Mouse (Mus musculus): ENCODE measurements at regions not wholly inside any gene's neighbourhood (a gene's known extent, or its start where the extent isn't known, plus 50 kb on each side); places are given as distances from the start of the nearest gene placed in this dataset.

DNA sequence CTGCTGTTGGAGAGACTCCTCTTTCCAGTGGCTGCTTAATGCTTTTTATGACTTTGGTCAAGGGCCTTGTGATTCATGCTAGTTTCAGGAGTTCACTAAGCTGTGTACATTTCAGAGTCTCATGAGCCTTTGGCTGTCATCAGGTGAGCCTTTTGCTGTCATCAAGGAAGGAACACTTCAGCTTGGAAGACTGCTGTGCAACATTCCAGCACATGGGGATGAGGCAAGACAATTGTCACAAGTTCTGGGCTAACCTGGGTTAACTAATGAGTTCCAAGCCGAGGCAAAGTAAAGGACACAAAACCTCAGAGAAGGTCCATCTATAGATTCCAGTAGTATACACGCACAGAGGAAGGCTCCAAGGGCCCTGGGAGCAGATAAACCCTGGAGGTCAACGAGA lies 124.8 kb upstream of the Eef2kmt start:
- DNase-seq (ENCODE audit: low read depth) = no peak

DNA sequence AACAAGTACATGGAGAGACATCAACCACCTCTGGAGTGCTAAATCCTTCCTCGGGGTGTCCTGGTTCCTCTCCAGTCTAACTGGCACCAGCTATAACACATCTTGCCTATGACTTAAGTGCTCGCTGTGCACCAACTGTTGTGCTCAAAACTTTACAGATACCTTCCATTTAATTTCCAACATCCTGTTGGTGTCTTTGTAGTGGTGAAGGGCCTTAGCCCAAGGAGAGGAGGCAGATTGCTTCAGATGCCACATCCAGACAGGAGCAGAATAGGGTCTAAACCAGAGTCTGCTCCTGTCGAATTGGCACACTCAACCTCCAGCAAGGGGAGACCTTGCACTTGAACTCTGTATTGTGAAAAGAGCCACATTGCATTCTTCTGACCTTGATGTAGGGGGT lies 121.2 kb upstream of the Eef2kmt start:
- no peak for DNase-seq (ENCODE audit: low read depth)

DNA sequence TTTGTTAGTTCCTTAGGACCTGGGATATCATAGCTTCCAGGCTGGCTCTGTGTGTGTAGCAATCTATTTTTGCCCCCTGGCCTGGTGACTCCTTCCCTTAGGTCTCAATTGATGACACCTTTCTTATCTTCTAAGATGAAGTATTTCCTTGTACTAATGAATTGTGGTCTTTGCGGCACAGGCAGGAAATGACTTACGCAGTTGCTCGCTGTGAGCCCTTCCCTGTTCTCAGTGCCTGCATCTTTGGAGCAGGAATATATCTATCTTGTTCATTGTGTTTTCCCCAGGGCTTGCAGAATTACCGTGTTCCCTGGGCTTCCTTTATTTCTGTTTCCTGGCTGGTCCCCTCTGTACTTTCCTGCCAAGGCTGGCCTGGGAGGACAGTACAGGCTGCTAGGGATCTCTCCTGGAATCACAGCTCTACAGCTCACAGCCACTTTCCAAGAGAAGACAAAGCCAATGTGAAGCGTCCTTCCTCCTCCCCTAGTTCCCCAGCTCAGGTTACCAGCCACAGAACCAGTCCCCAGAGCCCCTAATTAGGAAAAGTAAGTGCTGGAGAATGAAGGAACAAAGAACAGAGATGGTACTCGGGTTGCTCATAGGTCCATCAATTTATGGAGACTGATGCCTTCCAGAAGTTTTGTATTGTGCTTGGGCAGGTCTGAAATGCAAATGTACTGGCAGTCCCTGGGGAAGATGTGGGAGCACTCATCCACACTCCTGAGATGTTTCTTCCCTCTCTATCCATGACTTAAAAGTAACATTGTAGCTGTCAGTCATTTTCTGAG lies 119.2 kb upstream of the Eef2kmt start:
- DNase-seq (ENCODE audit: low read depth) = no peak

DNA sequence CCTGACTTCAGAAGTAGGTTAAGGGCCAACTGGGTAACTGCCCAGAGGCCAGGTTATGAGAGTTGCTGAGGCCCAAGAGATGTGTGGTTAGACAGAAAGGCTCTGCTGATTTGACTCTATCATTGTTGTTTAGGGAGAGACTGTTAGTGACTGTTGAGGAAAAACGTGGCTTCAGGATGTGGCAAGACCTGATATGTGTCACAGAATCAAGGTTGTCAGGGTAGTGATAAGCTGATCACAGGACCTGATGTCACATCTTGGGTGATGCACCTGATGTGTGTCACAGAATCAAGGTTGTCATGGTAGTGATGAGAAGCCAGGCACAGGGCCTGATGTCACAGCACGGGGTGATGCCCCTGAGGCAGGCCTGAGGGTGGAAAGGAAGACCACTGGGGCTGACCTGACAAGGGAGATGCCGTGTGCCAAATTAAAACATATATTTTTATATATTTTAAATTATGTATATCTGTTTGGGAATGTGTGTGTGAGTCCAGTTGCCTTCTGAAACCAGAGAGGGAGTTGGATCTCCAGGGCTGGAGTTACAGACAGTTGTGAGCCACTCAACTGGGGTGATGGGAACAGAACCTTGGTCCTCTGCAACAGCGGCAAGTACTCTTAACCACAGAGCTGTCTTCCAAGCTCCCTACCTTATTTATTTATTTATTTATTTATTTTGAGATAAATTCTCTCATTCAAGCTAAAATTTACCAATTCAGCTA lies 115.6 kb upstream of the Eef2kmt start:
- no peak for DNase-seq (ENCODE audit: low read depth)

DNA sequence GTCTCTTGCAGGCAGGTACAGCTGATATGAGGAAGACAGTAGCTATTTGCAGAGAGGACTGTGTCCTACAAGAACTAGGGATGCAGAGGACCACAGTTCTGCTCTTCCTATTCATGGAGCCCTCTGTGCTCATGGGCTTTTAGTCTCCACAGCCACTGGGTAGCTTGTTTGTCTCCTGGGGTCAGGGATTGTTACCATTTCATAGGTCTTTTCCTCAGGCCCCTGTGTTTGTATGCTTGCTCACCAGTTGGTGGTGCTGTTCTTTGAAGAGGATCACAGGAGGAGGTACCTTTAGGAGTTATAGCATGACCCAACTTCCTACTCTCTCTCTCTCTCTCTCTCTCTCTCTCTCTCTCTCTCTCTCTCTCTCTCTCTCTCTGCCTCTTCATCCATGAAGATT lies 114.7 kb upstream of the Eef2kmt start:
- DNase-seq (ENCODE audit: low read depth) = no peak

DNA sequence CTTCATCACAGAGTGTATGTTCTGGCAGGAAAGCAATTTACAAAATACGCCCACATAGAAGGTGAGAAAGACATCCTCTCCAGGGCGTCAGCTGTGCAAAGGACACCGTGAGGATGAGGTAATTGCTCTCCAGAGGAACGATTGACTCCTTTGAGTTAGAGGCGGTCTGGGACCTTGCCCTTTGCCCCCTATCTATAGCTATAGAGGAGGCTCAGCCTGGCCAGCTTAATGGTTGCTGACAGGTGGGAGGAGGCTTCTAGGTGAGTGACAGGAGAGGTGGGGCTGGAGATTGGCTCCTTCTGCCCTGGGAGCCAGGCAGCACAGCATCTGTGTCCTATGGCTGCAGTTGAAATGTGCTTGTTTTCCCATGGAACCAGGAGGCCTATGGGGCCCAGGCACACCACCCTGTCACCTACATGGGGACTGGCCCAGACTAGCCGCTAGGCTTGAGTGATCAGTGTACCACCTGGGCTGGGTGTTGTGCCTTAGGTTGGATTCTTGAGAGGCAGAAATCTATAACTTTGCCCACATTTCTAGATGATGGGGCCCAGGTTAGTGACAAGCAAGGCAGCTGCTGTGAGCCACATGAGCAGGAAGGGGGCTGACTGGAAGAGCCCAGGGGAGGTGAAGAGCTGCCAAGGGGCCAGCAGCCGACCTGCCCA lies 113.2 kb upstream of the Eef2kmt start:
- DNase-seq (ENCODE audit: low read depth) = no peak

DNA sequence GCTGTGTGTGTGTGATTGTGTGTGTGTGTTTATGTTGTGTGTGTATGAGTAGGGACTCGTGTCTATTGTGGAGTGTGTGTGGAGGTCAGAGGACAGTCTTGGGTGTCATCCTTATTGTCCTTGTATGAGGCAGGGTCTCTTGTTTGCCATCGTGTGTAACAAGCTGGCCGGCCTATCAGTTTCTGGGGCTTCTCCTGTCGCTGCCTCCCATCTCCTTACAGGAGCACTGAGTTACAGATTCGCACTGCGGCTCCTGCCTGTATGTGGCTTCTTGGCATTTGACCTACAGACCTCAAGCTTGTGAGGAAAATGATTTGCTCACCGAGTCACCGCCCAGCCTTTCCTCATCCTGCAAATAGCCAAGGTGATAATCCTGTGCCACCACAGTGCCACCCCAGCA lies 112.6 kb upstream of the Eef2kmt start:
- no peak for DNase-seq (ENCODE audit: low read depth)

DNA sequence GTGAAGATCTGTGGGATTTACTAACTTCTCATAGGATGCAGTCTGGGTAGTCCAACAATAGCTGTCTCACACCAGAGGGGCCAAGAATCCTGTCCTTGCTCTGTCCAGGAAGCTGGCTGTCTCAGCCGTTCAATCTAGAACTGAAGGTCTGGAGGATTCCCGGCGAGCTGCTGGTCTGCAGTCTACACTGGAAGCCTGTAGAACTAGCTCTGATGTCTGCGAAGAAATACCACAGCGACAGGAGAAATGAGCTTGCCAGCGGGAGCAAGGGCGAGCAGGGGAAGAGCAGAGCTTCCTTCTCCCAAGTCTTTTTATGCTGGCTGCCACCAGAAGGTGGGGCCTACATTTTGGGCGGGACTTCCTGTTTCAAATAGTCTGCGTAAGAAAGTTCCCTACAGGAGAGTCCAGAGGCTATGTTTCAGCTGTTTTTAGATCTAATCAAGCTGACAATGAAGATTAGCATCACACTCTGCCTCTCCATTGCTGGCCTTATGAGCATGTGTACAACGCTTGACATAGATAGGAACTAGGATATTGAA lies 111.9 kb upstream of the Eef2kmt start:
- DNase-seq (ENCODE audit: low read depth) = no peak

DNA sequence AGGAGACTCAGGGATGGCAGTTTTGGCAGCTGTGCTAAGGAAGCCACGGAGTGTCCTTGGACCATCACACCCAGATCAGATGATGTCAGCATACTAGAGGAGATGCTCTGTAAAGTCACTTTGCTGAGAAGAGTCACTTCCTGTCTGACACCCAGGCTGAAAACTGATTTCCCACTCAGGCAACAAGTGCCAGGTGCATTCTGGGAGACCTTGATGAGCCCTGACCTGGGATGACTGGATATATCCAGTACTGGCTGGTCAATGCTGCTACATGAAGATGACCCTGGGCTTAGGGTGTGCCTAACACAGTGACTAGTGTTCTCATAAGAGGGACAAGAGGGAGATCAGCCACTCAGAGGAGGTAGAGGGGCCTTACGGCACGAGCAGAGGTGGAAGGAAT lies 110.2 kb upstream of the Eef2kmt start:
- no peak for DNase-seq (ENCODE audit: low read depth)

DNA sequence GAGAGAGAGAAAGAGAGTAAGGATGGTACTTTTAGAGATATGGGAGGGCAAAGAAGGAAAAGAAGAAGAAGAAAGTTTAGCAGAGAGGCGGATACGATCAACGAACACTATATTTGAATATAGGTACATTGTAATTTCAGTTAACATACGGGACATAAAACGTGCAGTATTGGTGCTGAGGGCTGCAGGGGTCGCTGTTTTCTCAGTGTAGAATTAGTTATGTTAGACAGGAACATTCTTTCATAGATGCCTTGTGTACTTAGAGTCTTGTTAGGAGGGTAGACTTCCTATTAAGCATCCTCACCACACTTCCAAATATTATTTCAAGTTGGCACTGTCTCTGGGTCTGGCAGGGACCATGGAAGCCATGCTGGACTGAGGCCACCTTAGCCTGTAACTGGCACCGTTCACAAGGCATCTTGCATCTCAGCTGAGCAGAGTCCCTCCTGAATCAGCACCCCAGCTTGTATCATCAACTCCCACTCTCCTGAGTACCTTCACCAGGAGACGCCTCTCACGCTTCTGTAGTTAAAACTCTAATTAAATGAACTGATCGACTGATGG lies 107.3 kb upstream of the Eef2kmt start:
- DNase-seq (ENCODE audit: low read depth) = no peak

DNA sequence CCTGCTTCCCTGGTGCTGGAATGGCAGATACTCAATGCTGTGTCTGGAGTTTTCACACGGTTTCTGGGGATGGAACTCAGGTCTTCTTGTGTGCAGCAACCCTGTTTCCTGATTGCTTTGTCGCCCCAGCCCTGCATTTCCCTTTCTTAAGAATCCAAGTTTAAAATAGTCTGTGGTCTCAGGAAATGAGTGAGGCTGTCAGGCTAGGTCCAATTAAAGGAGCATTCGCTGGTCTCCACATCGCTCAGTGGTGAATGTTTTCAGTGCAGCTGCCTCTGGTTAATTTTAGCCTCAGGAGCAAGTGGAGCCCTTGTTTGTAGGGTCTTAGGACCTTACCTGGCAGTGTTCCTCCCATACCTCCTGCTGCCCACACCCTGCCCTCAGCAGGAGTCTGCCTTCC lies 103.4 kb upstream of the Eef2kmt start:
- no peak for DNase-seq (ENCODE audit: low read depth)

DNA sequence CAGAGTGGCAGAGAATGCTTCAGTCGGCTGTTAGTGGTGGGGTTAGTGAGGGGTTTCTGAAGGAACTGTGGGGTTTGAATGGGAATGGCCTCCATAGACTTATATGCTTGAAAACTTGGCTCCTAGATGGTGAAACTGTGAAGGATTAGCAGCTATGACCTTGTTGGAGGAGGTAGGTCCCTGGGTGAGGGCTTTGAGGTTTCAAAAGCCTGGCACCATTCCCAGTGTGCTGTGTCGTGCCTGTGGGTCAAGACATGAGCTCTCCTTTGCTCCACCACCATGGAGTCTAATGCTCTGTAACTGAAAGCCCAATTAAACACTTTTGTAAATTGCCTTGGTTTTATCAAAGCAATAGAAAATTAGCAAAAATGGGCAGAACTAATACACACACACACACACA lies 98.1 kb upstream of the Eef2kmt start:
- DNase-seq (ENCODE audit: low read depth) = no peak

DNA sequence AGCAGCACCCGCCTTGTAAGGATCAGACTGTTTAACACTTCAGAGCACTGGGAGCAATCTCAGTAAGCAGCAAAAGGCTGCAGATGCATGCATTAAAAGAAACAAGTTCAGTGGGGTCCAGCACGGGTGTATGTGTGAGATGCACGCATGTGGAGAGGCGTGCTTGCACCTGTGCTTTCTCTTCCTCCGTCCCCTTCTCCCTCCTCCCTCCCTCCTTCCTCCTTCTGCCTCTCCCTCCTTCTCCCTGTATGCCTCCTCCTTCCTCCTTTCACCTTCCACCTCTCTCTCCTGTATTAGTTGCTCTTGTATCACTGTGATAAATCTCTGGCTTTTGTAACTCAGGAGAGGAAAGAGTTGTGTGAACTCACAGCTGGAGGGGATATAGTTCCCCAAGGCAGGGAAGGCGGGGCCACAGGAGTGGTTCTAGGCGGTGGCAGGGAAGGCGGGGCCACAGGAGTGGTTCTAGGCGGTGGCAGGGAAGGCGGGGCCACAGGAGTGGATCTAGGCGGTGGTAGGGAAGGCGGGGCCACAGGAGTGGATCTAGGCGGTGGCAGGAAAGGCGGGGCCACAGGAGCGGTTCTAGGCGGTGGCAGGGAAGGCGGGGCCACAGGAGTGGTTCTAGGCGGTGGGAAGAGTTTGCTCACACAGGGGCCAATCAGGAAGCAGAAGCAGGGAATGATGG lies 96.2 kb upstream of the Eef2kmt start:
- DNase-seq (ENCODE audit: low read depth) = no peak

DNA sequence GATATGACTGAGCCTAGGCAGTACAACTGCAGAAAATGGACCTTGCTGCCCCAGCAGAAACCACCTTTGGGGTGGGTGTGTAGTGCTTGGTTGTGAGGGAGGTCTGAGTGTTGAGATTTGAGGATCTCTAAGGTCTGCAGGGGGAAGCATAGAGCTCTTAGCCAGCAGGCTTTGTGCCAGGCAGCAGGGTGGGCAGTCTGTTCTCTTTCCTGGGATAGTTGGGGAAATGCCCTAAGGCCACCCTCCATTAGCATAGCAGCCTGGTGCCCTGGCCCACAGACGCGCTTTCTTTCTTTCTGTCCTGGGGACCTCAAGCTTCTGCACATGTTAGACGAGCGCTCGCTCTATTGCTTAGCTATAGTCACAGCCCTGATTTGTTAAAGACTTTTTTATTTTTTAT lies 91.4 kb upstream of the Eef2kmt start:
- DNase-seq (ENCODE audit: low read depth) = no peak

DNA sequence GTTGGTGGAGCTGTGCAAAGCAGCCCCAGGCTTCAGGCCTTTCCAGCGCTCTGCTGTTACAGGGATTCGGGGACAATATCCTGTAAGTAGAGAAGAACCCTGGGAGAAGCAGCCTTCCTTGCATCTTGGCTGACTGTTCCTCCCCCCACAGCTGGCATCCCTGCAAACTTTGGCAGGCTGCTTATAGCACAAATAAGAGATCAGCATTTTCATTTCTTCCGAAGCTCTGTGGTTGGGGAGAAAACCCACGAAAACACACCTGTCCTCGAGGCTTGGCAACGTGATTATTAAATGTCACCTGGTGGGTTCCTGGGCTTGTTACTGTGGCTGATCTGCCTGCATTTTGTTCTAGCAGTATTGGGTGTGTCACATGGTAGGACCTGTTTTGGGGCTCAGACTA lies 86.5 kb upstream of the Eef2kmt start:
- no peak for DNase-seq (ENCODE audit: low read depth)

DNA sequence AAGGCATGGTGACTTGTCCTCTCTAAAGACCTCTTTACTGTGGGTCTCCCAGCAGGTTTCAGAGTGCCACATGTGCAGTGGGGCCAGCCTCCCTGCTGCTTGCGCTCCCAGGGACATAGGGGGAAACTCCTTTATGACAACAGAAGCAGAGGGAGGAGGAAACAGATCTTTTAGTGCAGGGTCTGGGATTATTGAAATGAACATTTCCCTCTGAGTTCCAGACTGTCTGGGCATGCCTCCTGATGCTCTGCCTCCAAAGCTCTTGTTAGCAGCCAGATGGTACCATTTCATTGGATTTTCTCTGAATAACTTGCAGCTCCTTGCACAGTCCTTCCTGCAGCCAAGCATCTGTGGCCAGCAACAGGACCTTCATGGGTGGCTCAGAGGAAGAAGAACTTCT lies 60.5 kb upstream of the Eef2kmt start:
- no peak for DNase-seq (ENCODE audit: low read depth)

DNA sequence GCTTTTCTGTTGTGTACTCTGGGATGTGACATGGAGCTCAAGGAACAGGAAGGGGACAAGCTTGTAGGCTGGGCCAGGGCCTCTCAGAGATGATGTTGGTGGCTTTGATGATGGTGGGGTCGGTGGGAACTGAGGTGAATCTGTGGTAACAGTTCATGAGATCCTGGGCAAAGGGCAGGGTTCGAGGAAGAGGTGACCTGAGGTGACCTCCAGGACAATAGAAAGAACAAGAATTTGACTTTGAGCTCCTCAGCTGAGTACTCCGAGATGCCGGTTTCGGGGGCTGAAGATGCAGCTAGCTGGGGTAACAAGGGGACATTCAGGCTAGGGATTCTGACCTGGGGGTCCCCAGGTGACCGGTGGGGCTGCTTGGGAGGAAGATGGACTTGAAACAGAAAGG lies 57.5 kb upstream of the Eef2kmt start:
- no peak for DNase-seq (ENCODE audit: low read depth)

DNA sequence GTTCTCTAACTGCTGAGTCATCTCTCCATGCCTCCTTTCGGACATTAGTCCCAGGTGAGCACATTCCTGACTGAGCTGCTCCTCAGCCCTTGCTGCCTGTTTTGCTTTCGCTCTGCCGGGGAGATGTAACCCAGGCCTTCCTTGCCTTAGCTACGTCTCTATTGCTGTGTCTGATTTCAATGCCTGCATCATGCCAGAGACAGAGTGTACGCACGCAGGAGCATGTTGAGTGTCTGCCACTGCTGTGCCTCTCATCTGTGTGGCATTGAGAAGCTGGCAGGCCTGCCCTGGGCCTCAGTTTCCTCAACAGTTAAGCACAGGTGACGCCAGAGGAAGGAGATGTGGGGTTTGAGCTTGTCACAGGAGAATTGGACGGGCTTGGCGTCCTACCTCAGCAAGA lies 55.7 kb upstream of the Eef2kmt start:
- no peak for DNase-seq (ENCODE audit: low read depth)

DNA sequence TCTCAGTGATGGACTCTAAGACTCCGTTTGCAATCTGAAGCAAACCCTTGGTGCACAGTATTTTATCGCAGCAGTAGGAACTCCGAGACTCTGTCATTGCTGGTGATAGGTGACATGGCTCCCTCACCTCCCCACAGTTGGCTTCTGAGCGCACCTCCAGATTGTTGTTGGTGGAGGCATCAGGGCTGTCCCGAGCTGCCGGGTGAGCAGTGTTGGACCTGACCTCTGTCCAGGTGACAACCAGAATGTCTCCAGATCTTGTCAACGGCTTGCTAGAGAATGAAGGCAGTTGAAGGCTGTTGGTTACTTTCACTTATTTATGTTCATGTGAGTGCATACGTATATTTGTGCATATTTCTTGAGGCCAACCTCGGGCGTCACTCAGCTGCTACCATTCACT lies 55.0 kb upstream of the Eef2kmt start:
- no peak for DNase-seq (ENCODE audit: low read depth)

DNA sequence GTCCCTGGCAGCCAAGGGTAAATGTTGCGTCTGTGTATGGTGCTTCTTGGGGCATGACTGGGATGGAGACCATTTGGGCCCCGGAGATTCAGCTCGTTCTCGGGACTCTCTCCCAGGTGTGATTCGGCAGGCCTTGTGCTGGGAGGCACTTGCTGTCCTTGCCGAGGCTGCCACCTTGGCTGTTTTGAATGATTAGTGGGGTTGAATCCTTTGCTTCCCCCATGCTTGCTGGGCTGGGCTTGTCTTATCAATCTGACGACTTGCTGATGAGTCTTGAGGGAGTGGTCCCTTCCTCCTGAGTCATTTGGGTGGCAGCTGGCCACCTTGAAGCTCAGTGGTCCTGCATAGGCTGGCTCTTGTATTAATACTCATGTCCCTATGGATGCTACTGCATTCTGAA lies 52.0 kb upstream of the Eef2kmt start:
- no peak for DNase-seq (ENCODE audit: low read depth)

DNA sequence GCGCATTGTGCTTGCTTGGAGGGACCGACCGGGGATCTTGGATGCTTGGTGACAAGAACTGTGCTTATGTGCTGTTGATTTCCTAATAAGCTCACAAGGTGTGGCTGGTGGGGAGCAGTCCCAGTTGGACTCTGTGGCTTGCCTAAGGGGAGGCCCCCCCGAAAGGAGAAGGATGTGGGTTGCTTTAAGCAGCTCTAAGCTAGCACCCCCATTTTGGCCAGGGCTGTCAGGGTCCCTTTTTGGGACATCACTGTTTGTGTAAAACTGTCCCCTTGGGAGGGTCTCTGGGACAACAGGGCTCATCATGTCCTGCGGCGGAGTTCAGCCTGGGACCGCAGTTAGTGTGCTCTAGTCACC lies 51.4 kb upstream of the Eef2kmt start:
- no peak for DNase-seq (ENCODE audit: low read depth)

DNA sequence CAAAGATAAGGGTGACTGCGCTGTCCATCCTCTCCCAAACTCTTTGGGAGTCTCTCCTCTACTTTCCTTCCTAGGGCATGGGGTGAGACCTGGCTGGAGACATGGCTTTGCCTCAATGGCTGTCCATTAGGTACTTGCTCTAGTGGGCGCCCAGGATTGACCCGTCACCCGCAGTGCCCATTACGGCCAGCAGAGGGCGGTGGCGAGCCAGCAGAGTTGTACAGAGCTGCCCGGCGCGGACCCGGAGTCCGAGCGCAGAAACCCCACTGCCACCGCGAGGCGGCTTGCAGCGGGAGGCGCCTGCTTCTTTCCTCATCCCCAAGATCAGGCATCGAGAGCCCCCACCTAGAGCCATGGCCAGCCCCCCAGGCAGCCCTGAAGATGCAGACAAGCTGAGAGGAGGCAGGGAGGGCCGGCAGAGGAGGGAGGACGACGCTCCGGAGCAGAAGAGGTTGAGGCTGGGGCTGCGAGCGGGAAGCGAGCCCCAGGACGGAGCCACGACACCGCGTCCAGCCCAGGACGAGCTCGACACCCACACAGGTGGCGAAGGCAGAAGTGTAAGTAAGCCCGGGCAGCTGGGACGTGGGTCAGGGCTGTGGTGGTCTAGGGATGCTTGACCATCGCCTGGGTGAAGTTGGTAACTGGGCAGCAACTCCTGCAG lies 50.9 kb upstream of the Eef2kmt start:
- DNase-seq (ENCODE audit: low read depth) = peak; percentile 74
